Mouse (Mus musculus) adrenal gland, adult (tissue): Measurements from ENCODE around the gene Gm26965.
"Not testable (repeated sequence)": the region's sequence is repeated elsewhere in the genome, so short reads cannot be mapped to it uniquely, and the experiment has no call there.

ENCODE experiments used
- DNase-seq, 2 experiments: peaks; one replicate each; pipeline ENCODE4 v3.0.0; 2022 to 2023; ENCODE audit warnings: low spot score in 1 of 2; ENCODE audit not compliant: inconsistent age in 2 of 2

Gm26965 gene

DNA sequence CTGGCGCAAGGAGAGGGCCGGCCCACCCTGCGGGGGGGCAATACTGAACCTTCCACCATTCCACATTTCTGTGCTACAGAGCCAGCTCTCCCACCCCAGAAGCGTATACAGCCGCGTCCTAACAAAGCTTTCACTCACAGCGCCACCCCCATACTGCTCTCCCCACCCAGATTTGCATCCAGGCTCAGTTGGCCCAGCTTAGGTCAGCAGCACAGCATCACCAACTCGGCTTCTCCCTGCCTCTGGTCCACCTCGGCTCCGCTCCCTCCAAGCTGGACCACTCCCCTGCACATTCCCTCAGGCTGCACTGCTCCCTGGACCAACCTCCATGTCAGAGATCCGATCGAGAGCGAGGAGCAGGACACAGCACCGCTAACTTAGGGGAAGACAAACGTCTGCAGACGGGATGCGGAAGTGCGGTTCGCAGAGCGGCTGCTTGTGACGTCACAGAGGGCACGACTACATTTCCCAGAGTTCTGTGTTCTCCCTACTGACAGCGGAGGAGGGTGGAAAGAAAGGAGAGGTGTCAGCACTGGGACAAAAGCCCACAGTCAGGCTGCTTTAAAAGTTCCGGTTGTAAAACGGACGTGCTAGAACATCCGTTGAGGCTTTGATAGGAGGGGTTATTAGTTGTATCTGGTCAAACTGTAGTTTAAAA is at the start of gene Gm26965, which contains the start of gene Zfp87:
Gm26965 (minus strand) TSS at position 399 of the 658 bp plus-strand sequence.
Zfp87 (minus strand) TSS at position 425 of the 658 bp plus-strand sequence.
- peak; percentile 94 to 98 for DNase-seq

- DNase-seq, result no peak
Measured at GRCm38 (mm10) chr13:67572591-67573189, 46.7 kb upstream of the Gm26965 start.

DNA sequence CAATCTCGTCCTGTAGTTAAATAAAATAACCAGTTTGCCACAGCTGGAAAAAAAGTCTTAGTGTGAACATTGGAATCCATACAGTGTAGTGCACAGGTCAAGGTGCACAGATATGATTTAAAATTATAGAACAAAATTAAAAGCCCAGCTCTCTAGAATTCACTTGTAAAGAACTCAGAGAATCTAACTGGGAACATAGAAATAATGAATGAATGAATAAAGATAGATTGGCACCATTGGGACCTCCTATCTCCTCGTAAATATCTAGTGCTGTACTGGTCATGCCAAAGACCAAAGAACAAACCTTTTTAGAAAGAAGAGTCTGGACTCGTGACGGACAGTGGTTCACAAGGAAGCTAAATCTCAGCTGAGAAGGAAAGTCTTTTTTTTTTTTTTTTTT is 27.8 kb upstream of the Gm26965 start, which contains the start of gene Zfp748:
Zfp748 (minus strand) TSS at position 101 of the 400 bp plus-strand sequence.
- no peak for DNase-seq

DNA sequence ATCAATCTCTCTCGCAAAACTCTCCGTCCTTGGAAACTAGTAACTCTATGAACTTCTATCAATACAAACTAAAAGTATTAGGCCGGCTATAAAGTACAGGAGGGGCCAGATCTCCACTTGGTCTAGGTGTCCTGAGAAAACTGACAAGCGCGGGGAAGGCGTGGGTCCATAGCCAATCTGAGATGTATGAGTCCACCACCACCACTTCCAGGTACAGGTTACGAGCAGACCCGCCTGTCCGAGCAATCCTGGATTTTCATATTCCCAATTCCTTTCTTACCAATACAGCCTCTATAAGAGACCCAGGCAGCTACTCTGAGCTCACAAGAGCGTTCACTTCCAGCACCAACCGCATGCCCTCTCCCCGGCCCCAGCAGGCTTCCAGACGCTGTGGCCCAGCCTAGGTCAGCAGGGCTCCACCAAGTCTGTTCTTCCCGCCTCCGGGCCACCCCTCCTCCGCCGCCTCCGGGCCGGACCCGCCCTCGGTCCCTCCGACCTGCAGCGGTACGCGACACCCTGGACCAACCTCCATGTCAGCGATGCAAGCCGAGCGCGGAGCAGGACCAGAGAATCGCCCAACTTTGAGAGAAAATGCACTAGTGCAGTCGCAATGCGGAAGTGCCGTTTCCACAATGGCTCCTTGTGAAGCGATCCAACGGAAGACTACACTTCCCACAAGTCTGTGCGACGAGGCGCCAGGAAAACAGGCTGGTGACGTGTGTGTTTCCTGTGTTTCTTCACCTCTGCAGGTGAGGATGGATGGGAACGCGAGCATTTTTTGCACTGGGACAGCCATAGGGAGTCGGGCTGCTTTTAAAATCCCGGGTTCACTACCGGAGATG is 26.8 kb upstream of the Gm26965 start:
- DNase-seq, result peak; percentile 88 to 96

DNA sequence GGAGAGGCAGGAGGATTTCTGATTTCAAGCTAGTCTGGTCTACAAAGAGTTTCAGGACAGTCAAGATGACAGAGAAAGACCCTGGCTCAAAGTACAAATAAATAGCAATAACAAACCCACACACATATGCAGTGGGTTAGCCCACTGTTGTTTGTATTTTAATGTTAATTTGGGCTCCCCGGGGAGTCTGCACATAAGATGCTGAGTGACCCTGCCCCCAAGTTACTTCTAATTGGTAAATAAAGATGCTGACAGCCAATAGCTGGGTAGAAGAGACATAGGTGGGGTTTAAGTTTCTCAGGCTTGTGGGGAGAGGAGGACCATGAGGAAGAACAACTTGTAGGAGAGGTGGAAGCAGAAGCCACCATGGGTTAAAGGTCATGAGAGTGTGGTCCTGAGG is 20.0 kb upstream of the Gm26965 start:
- no peak for DNase-seq

- no peak for DNase-seq
Measured at GRCm38 (mm10) chr13:67527049-67527730, 1.2 kb upstream of the Gm26965 start.

DNA sequence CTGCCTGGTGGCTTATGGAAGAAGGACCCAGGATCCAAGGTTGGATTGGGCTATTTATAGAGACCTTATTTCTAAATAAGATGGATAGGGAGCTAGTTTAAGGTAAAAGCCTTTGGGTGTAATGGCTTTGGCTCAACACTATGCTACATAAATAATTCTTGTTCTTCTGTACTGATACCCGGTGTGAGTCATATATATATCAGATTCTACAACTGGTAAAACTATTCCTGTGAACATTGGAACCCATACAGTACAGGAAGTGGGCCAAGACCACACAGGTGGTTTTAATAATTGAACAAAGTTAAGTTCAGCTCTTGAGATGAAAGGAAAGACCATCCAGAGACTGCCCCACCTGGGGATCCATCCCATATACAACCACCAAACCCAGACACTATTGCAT is 25.0 kb downstream of the Gm26965 start:
- DNase-seq, result no peak

GRCm38 (mm10) chr13:67500084-67500719 is 25.7 kb downstream of the Gm26965 start, which contains the start of gene Zfp58:
Gene Zfp58, minus strand, starts transcription at chr13:67500555.
- DNase-seq, result peak; percentile 87 to 96

DNA sequence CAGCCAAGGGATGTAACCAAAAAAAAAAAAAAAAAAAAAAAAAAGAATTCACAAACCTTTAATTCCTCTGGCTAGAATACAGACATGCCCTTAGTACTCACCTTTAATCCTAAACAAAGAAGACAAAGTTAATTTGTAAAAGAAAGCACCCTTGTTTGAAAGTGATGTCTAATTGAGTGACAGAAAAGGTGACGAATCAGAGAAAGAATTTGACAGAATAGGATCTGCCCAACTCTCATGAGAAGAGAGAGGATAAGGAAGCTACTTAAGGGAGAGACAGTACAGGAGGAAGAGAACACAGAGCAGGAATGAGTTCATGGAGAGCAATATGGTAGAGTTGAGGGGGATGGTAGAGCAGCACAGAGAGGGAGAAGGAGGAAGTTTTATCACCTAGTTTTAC is 30.3 kb downstream of the Gm26965 start:
- no peak for DNase-seq

GRCm38 (mm10) chr13:67484424-67484811 is 41.5 kb downstream of the Gm26965 start:
- no peak for DNase-seq

- DNase-seq, result peak; percentile 87 to 97
Measured at GRCm38 (mm10) chr13:67483625-67484423, 42.1 kb downstream of the Gm26965 start, which contains the start of gene Zfp874b. Gene Zfp874b, minus strand, starts transcription at chr13:67484258.

DNA sequence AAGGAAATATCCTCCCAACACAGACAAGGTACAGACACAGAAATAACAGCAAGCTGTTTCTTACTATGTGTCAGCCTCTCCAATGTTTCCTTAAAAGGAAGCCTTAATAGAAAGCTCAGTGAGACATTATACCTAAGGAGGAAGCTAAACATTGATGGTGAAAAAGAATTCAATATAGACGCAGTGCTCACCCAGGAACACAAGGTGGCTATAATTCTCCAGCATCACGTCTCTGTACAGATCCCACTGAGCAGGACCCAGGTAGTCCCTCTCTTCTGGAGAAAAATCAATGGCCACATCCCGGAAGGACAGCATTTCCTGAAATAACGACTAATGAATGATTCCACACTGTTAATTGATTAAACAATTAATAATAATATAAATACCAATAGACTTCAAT is 44.4 kb downstream of the Gm26965 start:
- no peak for DNase-seq

- DNase-seq, result no peak
Measured at GRCm38 (mm10) chr13:67469274-67469673, 56.7 kb downstream of the Gm26965 start.

GRCm38 (mm10) chr13:67463506-67464185 is 62.3 kb downstream of the Gm26965 start:
- not testable (repeated sequence) for DNase-seq

DNA sequence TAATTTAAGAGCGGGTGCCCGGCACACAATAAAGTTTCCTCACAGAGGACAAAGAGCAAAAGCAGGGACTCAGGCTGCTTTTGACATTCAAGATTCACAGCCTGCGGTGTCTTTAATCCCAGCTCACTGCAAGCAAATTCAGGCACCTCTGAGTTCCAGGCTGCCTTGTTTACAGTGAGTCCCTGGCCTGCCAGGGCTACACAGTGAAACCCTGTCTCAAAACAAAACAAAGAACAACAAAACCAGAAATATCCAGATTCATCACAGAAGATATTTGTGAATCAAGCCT is 74.0 kb downstream of the Gm26965 start:
- peak in 1 of 2 experiments; percentile 30 for DNase-seq

DNA sequence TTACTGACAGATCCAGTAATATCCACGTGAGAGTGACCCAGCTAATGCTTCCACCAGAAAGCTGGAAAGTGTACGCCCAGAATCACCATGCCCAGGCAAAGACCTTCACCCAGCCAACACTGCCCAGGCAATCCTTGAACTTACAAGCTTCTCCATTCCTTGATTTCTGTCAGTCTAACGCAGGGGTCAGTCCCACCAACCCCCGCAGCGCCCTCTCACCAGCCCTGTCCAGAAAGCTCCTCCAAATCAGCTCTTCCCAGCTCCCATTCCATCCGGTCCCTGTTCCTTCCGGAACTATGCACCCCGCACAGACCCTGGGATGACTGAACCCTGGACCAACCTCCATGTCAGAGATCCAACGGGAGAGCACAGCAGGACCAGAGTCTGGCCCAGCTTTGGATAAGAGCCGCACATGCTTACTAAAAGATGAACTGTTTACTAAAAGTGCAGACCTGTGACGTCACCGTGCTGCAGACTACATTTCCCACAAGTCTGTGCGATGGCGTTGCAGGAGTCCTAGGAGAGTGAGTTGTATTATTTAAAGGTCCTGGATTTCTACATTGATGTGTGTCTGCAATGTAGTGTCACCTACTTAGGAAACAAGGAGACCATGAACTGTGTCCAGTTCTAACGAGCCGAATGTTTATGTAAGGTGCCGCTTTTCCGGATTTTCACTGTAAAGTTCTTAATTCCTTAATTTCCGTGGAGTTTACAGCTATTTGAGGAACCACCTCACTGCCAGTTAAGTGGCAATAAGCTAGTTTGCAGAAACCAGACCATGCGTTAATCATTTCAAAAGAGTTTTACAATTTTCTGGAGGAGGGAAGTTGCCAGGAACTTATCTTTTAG is 74.6 kb downstream of the Gm26965 start, which contains the start of gene Zfp874a:
Zfp874a (minus strand) TSS at position 453 of the 849 bp plus-strand sequence.
- DNase-seq, result peak; percentile 91 to 96
